In genomic region chr17:11157536-11157935, GRCm38 (mm10) we compare ENCODE assay signal across 9 mouse cellular contexts.
DNase-seq lines count a peak whose midpoint lies in the region; ATAC-seq and TF ChIP-seq lines count a peak whose summit lies in the region.
"Had no signal": no experiment of that assay in that cellular context is flagged by ENCODE, and none has a peak within 500 bp of the region (broad histone marks: within the 10 kb centered on the region; RNA-seq: fewer than 3 reads in every experiment).

No protein-coding gene starts in this region.

- WGBS in cerebellum, adult 2 months: 8% methylated on average over 7 of the region's 7 CpGs
- WGBS in kidney, adult 2 months: 80% methylated on average over 7 of the region's 7 CpGs
- 69% methylated on average over 7 of the region's 7 CpGs for WGBS in liver, embryonic 11.5 days
- WGBS in stomach, postnatal 0 days: 70% methylated on average over 7 of the region's 7 CpGs

- intact Hi-C loops in gastrocnemius, postnatal 36 days (cut with DNase I): no loop called here
- intact Hi-C loops in left cerebral cortex, postnatal 10 days (cut with DNase I): no loop called here

- 0 out of 2 replicates have a peak overlapping the region, but pooled peaks have one; percentile 15 for H3K27ac ChIP-seq in cerebellum, adult 2 months (ENCODE audit: insufficient read depth, low read length)
- no peak overlapping the region for H3K27ac ChIP-seq in kidney, adult 2 months (ENCODE audit: insufficient read depth, low read depth, low read length)
- no peak overlapping the region for H3K27ac ChIP-seq in liver, embryonic 11.5 days (ENCODE audit: low read depth, low read length)
- H3K27ac ChIP-seq in stomach, postnatal 0 days (replicated peaks): no peak overlapping the region

- no peaks in the 10 kb centered on the region for H3K9me3 ChIP-seq in liver, embryonic 11.5 days (ENCODE audit: control insufficient read depth, low read length)
- no peaks in the 10 kb centered on the region for H3K9me3 ChIP-seq in stomach, postnatal 0 days (ENCODE audit: control insufficient read depth, low read length)
- H3K9me3 ChIP-seq: megakaryocyte, embryonic 14.5 days had no signal

- H3K4me2 ChIP-seq in liver, embryonic 11.5 days: no peak overlapping the region
- H3K4me2 ChIP-seq in stomach, postnatal 0 days (replicated peaks; ENCODE audit: low read depth): no peak overlapping the region

- H3K36me3 ChIP-seq in kidney, adult 2 months (ENCODE audit: control insufficient read depth, insufficient read depth, low read length): no peaks in the 10 kb centered on the region
- no peaks in the 10 kb centered on the region for H3K36me3 ChIP-seq in liver, embryonic 11.5 days (ENCODE audit: control insufficient read depth, insufficient read depth, low read length)
- no peaks in the 10 kb centered on the region for H3K36me3 ChIP-seq in stomach, postnatal 0 days (ENCODE audit: control insufficient read depth, insufficient read depth, low read length)

- H3K4me1 ChIP-seq in cerebellum, adult 2 months (ENCODE audit: control insufficient read depth, insufficient read depth, low read length): peaks cover 14% of the 10 kb centered on the region
- H3K4me1 ChIP-seq in kidney, adult 2 months (ENCODE audit: control insufficient read depth, insufficient read depth, low read length): no peaks in the 10 kb centered on the region
- no peaks in the 10 kb centered on the region for H3K4me1 ChIP-seq in liver, embryonic 11.5 days (replicated peaks; ENCODE audit: control insufficient read depth, insufficient read depth, low read length)
- H3K4me1 ChIP-seq in stomach, postnatal 0 days (replicated peaks; ENCODE audit: control insufficient read depth, insufficient read depth): no peaks in the 10 kb centered on the region
- H3K4me1 ChIP-seq: megakaryocyte, embryonic 14.5 days had no signal

- peak; percentile 62 for DNase-seq in brain, embryonic 14.5 days (ENCODE audit: low read depth)
- peak; percentile 88 to 96 for DNase-seq in cerebellum, adult 2 months
- DNase-seq in gastrocnemius, postnatal 36 days: peak; percentile 9 to 17
- DNase-seq in left cerebral cortex, postnatal 10 days (ENCODE audit: extremely low spot score in 1 of 2, low spot score in 2 of 2): peak; percentile 40 to 61
- no peak for DNase-seq in kidney, adult 2 months
- no peak for DNase-seq in liver, embryonic 11.5 days (ENCODE audit: low spot score)
- no peak for DNase-seq in stomach, postnatal 0 days (ENCODE audit: low spot score)
- DNase-seq: kidney, postnatal 25 days had no signal

- no peak for ATAC-seq in liver, embryonic 11.5 days (replicated peaks; ENCODE audit: low FRiP score)
- no peak for ATAC-seq in stomach, postnatal 0 days (ENCODE audit: low FRiP score, low TSS enrichment)

- TF ChIP-seq EP300 in stomach, postnatal 0 days (optimal IDR thresholded peaks at IDR 0.05): no peak

- no peak overlapping the region for H3K4me3 ChIP-seq in cerebellum, adult 2 months (replicated peaks; ENCODE audit: insufficient read depth, low read depth, low read length)
- no peak overlapping the region for H3K4me3 ChIP-seq in kidney, adult 2 months (ENCODE audit: insufficient read depth, low read depth, low read length)
- no peak overlapping the region for H3K4me3 ChIP-seq in liver, embryonic 11.5 days (ENCODE audit: low read depth, low read length)
- H3K4me3 ChIP-seq in stomach, postnatal 0 days (ENCODE audit: low read depth, low read length): no peak overlapping the region
- H3K4me3 ChIP-seq: megakaryocyte, embryonic 14.5 days had no signal

- TF ChIP-seq POLR2A in brain, embryonic 14.5 days (IDR thresholded peaks at IDR 0.05; ENCODE audit: borderline replicate concordance, extremely low read depth, insufficient read depth, insufficient read length, poor library complexity, severe bottlenecking): no peak
- TF ChIP-seq POLR2A in cerebellum, adult 2 months (IDR thresholded peaks at IDR 0.05; ENCODE audit: borderline replicate concordance, insufficient read depth, low read length): no peak
- TF ChIP-seq POLR2A in kidney, adult 2 months (IDR thresholded peaks at IDR 0.05; ENCODE audit: low read depth, low read length): no peak

- H3K9ac ChIP-seq in liver, embryonic 11.5 days (ENCODE audit: low read depth, low read length): no peak overlapping the region
- H3K9ac ChIP-seq in stomach, postnatal 0 days (ENCODE audit: low read length): no peak overlapping the region

- no peaks in the 10 kb centered on the region for H3K27me3 ChIP-seq in cerebellum, adult 2 months (ENCODE audit: control insufficient read depth, insufficient read depth, low read length)
- H3K27me3 ChIP-seq in kidney, adult 2 months (replicated peaks; ENCODE audit: control insufficient read depth, insufficient read depth, low read length): no peaks in the 10 kb centered on the region
- no peaks in the 10 kb centered on the region for H3K27me3 ChIP-seq in liver, embryonic 11.5 days (replicated peaks; ENCODE audit: control insufficient read depth, insufficient read depth, low read length)
- H3K27me3 ChIP-seq in stomach, postnatal 0 days (ENCODE audit: control insufficient read depth, insufficient read depth, low read length): no peaks in the 10 kb centered on the region
- H3K27me3 ChIP-seq: megakaryocyte, embryonic 14.5 days had no signal

- TF ChIP-seq CTCF in brain, embryonic 14.5 days (IDR thresholded peaks at IDR 0.05; ENCODE audit: borderline replicate concordance, extremely low read depth, insufficient read depth, insufficient read length): no peak
- TF ChIP-seq CTCF in cerebellum, adult 2 months (IDR thresholded peaks at IDR 0.05; ENCODE audit: borderline replicate concordance, insufficient read depth, low read depth, low read length): no peak
- TF ChIP-seq CTCF in kidney, adult 2 months (conservative IDR thresholded peaks at IDR 0.05; ENCODE audit: insufficient read depth, insufficient read length, low read depth, low read length): no peak
- TF ChIP-seq CTCF in stomach, postnatal 0 days (IDR thresholded peaks at IDR 0.05; ENCODE audit: low read depth): no peak

Comparison
In these comparisons a context has a peak if more than half of its experiments do, and no peak if none do; other contexts are left out.
1. DNase-seq: peak in brain, embryonic 14.5 days (single experiment), cerebellum, adult 2 months (2 of 2), gastrocnemius, postnatal 36 days (2 of 2) and left cerebral cortex, postnatal 10 days (2 of 2); none in kidney, adult 2 months (single experiment), liver, embryonic 11.5 days (single experiment) and stomach, postnatal 0 days (single experiment).